Mouse (Mus musculus) ES-Bruce4 (cell line): ENCODE data around the gene Ostm1.

Experiments used
- CTCF ChIP-seq: IDR thresholded peaks from one replicate; pipeline ENCODE4 v1.8.1; 2011; ENCODE audit warnings: low read depth, low read length
- POLR2A ChIP-seq: IDR thresholded peaks from one replicate; pipeline ENCODE4 v1.8.1; 2011; ENCODE audit warnings: low read length; ENCODE audit not compliant: insufficient read depth

DNA sequence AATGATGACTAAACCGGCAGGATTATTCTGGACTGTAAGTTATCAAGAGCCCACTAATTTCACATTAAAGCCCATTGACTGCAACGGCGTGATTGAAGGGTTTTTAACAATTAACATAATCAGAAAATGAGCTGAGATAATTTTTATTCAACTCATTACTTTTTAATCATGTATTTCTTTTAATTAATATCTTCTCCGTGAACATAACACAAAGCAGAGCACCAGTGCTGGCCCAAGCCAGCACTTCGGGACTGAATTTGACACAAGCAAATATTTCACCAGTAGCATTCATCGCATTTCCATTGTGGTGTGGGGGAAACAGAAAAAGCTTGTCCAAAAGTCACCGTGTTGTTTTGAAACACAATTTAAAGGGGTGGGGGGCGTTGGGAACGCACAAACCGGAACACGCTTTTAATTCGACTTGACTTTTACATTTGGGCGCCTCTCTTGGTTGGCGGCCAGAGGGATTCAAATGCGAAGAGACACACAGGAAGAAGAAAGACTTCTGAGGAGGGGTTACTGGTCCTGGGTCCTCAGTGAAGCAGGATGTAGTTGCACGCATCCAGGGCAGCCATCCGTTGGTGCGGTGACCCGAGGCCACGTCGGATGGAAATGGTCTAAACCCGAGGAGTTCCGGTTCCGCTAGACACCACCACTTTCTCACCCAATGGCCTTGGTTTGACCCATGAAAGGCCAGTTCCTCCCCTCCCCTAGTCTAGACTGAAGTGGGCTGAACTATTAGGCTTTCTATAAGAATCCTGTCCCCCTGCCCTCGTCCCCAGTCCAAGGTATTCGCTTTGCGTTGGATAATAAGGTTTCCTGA, 52.9 kb downstream of the Ostm1 start:
- no peak for TF ChIP-seq POLR2A
- TF ChIP-seq CTCF: no peak
